Mouse (Mus musculus) MEL (cell line): ENCODE measurements at regions not wholly inside any gene's neighbourhood (a gene's known extent, or its start where the extent isn't known, plus 50 kb on each side); places are given as distances from the start of the nearest gene placed in this dataset.

Source experiments
- DNase-seq: peaks from one replicate; pipeline ENCODE4 v3.0.0; 2011; ENCODE audit warnings: low read depth, low spot score
- H3K27ac ChIP-seq: 2 replicates; pipeline ENCODE4 v1.5.1; 2012; ENCODE audit warnings: low read depth, mild to moderate bottlenecking, control low read depth, low read length, moderate library complexity; ENCODE audit not compliant: control insufficient read depth
- H3K27me3 ChIP-seq, 2 experiments: fragments of 150-350 bp in 1 of 2; sonication (generic) in 1 of 2; 2 replicates each; pipeline ENCODE4 v1.6.1; 2012; ENCODE audit warnings: low read length in 2 of 2, mild to moderate bottlenecking in 2 of 2, improper control_type of control experiment in 1 of 2, moderate library complexity in 1 of 2; ENCODE audit not compliant: insufficient read depth in 2 of 2, control insufficient read depth in 1 of 2
- H3K36me3 ChIP-seq, 2 experiments: 2 replicates each; pipeline ENCODE4 v1.6.1; 2012 to 2014; ENCODE audit warnings: low read length in 2 of 2, improper control_type of control experiment in 1 of 2, inconsistent platforms in 1 of 2, mild to moderate bottlenecking in 1 of 2; ENCODE audit not compliant: insufficient read depth in 2 of 2, control insufficient read depth in 1 of 2
- H3K4me1 ChIP-seq, 2 experiments: fragments of 150-350 bp in 1 of 2; sonication (generic) in 1 of 2; 2 replicates each; pipeline ENCODE4 v1.6.1; 2012; ENCODE audit warnings: low read length in 2 of 2, improper control_type of control experiment in 1 of 2, mild to moderate bottlenecking in 1 of 2; ENCODE audit not compliant: insufficient read depth in 2 of 2, control insufficient read depth in 1 of 2
- H3K4me3 ChIP-seq, 2 experiments: fragments of 150-350 bp in 1 of 2; sonication (generic) in 1 of 2; 2 replicates each; pipeline ENCODE4 v1.5.1; 2012; ENCODE audit warnings: low read depth in 2 of 2, low read length in 2 of 2, mild to moderate bottlenecking in 2 of 2, moderate library complexity in 2 of 2, control low read depth in 1 of 2, improper control_type of control experiment in 1 of 2; ENCODE audit not compliant: control insufficient read depth in 1 of 2, insufficient read depth in 1 of 2
- H3K79me2 ChIP-seq: 2 replicates; pipeline ENCODE4 v1.6.1; 2012; ENCODE audit warnings: mild to moderate bottlenecking, low read length, moderate library complexity; ENCODE audit not compliant: control insufficient read depth, poor library complexity, insufficient read depth
- H3K9ac ChIP-seq: 2 replicates; pipeline ENCODE4 v1.6.1; 2012; ENCODE audit warnings: low read depth, mild to moderate bottlenecking, control low read depth, low read length, moderate library complexity; ENCODE audit not compliant: control insufficient read depth, poor library complexity, severe bottlenecking
- H3K9me3 ChIP-seq: fragments of 150-350 bp; sonication (generic); replicated peaks from 2 replicates; pipeline ENCODE4 v1.6.1; 2012; ENCODE audit warnings: mild to moderate bottlenecking, low read length, improper control_type of control experiment, moderate library complexity; ENCODE audit not compliant: insufficient read depth
- BHLHE40 ChIP-seq: IDR thresholded peaks from 2 replicates; pipeline ENCODE4 v1.6.1; 2012; ENCODE audit warnings: low read depth, mild to moderate bottlenecking, inconsistent platforms, low read length, improper control_type of control experiment, borderline replicate concordance
- E2F4 ChIP-seq: IDR thresholded peaks from 2 replicates; pipeline ENCODE4 v1.6.1; 2011; ENCODE audit warnings: low read depth, low read length, improper control_type of control experiment, borderline replicate concordance
- GABPA ChIP-seq: IDR thresholded peaks from 2 replicates; pipeline ENCODE4 v1.6.1; 2012; ENCODE audit warnings: low read depth, mild to moderate bottlenecking, inconsistent platforms, low read length, improper control_type of control experiment, moderate library complexity
- GATA1 ChIP-seq: IDR thresholded peaks from 2 replicates; pipeline ENCODE4 v1.6.1; 2011; ENCODE audit warnings: low read depth, low read length, improper control_type of control experiment
- JUND ChIP-seq: IDR thresholded peaks from 2 replicates; pipeline ENCODE4 v1.6.1; 2011; ENCODE audit warnings: low read depth, mild to moderate bottlenecking, improper control_type of control experiment, low read length
- KAT2A ChIP-seq: conservative IDR thresholded peaks from 2 replicates; pipeline ENCODE4 v1.6.1; 2012; ENCODE audit warnings: low read depth, low read length, improper control_type of control experiment, inconsistent platforms
- MAZ ChIP-seq: IDR thresholded peaks from 2 replicates; pipeline ENCODE4 v1.6.1; 2012; ENCODE audit warnings: low read depth, mild to moderate bottlenecking, inconsistent platforms, low read length, improper control_type of control experiment
- MXI1 ChIP-seq: IDR thresholded peaks from 2 replicates; pipeline ENCODE4 v1.6.1; 2011; ENCODE audit warnings: mild to moderate bottlenecking, low read depth, low read length, improper control_type of control experiment
- MYB ChIP-seq: IDR thresholded peaks from 2 replicates; pipeline ENCODE4 v1.6.1; 2011; ENCODE audit warnings: mild to moderate bottlenecking, low read depth, low read length, improper control_type of control experiment
- NRF1 ChIP-seq: IDR thresholded peaks from 2 replicates; pipeline ENCODE4 v1.6.1; 2014; ENCODE audit warnings: low read depth, mild to moderate bottlenecking, inconsistent platforms, low read length, improper control_type of control experiment, moderate library complexity; ENCODE audit not compliant: poor library complexity, insufficient read depth, severe bottlenecking
- POLR2A ChIP-seq, 2 experiments: IDR thresholded peaks; 2 replicates each; pipeline ENCODE4 v1.6.1; 2011 to 2012; ENCODE audit warnings: low read length in 2 of 2, mild to moderate bottlenecking in 2 of 2, control low read depth in 1 of 2, improper control_type of control experiment in 1 of 2, low read depth in 1 of 2, moderate library complexity in 1 of 2; ENCODE audit not compliant: control insufficient read depth in 1 of 2, insufficient read depth in 1 of 2, poor library complexity in 1 of 2
- POLR2AphosphoS2 ChIP-seq: IDR thresholded peaks from 2 replicates; pipeline ENCODE4 v1.6.1; 2011; ENCODE audit warnings: low read length, improper control_type of control experiment
- TAL1 ChIP-seq: IDR thresholded peaks from 2 replicates; pipeline ENCODE4 v1.6.1; 2012; ENCODE audit warnings: mild to moderate bottlenecking, inconsistent platforms, low read length, moderate library complexity, mixed read lengths
- TCF12 ChIP-seq: IDR thresholded peaks from 2 replicates; pipeline ENCODE4 v1.6.1; 2014; ENCODE audit warnings: low read depth, mild to moderate bottlenecking, inconsistent platforms, low read length, improper control_type of control experiment, moderate library complexity
- UBTF ChIP-seq: IDR thresholded peaks from 2 replicates; pipeline ENCODE4 v1.6.1; 2012; ENCODE audit warnings: low read depth, mild to moderate bottlenecking, inconsistent platforms, low read length, improper control_type of control experiment, moderate library complexity, borderline replicate concordance; ENCODE audit not compliant: insufficient read depth
- USF1 ChIP-seq: IDR thresholded peaks from 2 replicates; pipeline ENCODE4 v1.6.1; 2014; ENCODE audit warnings: low read depth, mild to moderate bottlenecking, inconsistent platforms, low read length, improper control_type of control experiment, moderate library complexity
- USF2 ChIP-seq, 2 experiments: IDR thresholded peaks; 2 replicates each; pipeline ENCODE4 v1.6.1; 2011 to 2012; ENCODE audit warnings: improper control_type of control experiment in 2 of 2, low read length in 2 of 2, borderline replicate concordance in 1 of 2, inconsistent platforms in 1 of 2, low read depth in 1 of 2, mild to moderate bottlenecking in 1 of 2; ENCODE audit not compliant: insufficient read depth in 1 of 2
- ZC3H11A ChIP-seq: IDR thresholded peaks from 2 replicates; pipeline ENCODE4 v1.6.1; 2012; ENCODE audit warnings: low read depth, mild to moderate bottlenecking, inconsistent platforms, low read length, improper control_type of control experiment
- ZKSCAN1 ChIP-seq: IDR thresholded peaks from 2 replicates; pipeline ENCODE4 v1.6.1; 2012; ENCODE audit warnings: low read depth, mild to moderate bottlenecking, inconsistent platforms, low read length, improper control_type of control experiment, moderate library complexity
- ZMIZ1 ChIP-seq: IDR thresholded peaks from 2 replicates; pipeline ENCODE4 v1.6.1; 2012; ENCODE audit warnings: low read depth, mild to moderate bottlenecking, inconsistent platforms, low read length, improper control_type of control experiment, moderate library complexity
- ZNF384 ChIP-seq: IDR thresholded peaks from 2 replicates; pipeline ENCODE4 v1.6.1; 2012; ENCODE audit warnings: low read depth, mild to moderate bottlenecking, inconsistent platforms, low read length, improper control_type of control experiment

- H3K4me3 ChIP-seq = no peak overlapping the region
- TF ChIP-seq MXI1 (no peak), KAT2A (no peak), USF2 (IDR thresholded peaks at IDR 0.05; ENCODE audit: borderline replicate concordance in 1 of 2, insufficient read depth in 1 of 2, low read depth in 1 of 2, low read length in 2 of 2) (no peak), MAZ (no peak), ZKSCAN1 (no peak), TAL1 (no peak), E2F4 (no peak)
- no peaks in the 10 kb centered on the region for H3K79me2 ChIP-seq
- H3K4me1 ChIP-seq = no peaks in the 10 kb centered on the region
- H3K36me3 ChIP-seq = no peaks in the 10 kb centered on the region
- no peak for DNase-seq
- H3K9me3 ChIP-seq = no peaks in the 10 kb centered on the region
- peaks cover 0 to 1% of the 10 kb centered on the region in 2 experiments; a peak in 2 of 4 replicates for H3K27me3 ChIP-seq
- no peak overlapping the region for H3K9ac ChIP-seq
- H3K27ac ChIP-seq = no peak overlapping the region
Measured at GRCm38 (mm10) chr6:95202291-95202790, 85.3 kb downstream of the Kbtbd8 start.

- H3K9ac ChIP-seq = no peak overlapping the region
- no peak overlapping the region for H3K4me3 ChIP-seq
- DNase-seq = no peak
- no peak overlapping the region for H3K27ac ChIP-seq
- no peaks in the 10 kb centered on the region for H3K9me3 ChIP-seq
- peaks cover 0 to 1% of the 10 kb centered on the region in 2 experiments; a peak in 2 of 4 replicates for H3K27me3 ChIP-seq
- H3K36me3 ChIP-seq = no peaks in the 10 kb centered on the region
- H3K4me1 ChIP-seq = no peaks in the 10 kb centered on the region
- no peaks in the 10 kb centered on the region for H3K79me2 ChIP-seq
- TF ChIP-seq MAZ = no peak
- no peak for TF ChIP-seq ZKSCAN1
- TF ChIP-seq TAL1 = no peak
- no peak for TF ChIP-seq JUND
- no peak for TF ChIP-seq ZMIZ1
- TF ChIP-seq USF1 = no peak
- TF ChIP-seq TCF12 = no peak
- TF ChIP-seq POLR2A (IDR thresholded peaks at IDR 0.05; ENCODE audit: control insufficient read depth in 1 of 2, insufficient read depth in 1 of 2, low read depth in 1 of 2, low read length in 2 of 2, poor library complexity in 1 of 2) = no peak
- TF ChIP-seq GATA1 = no peak
- TF ChIP-seq GABPA = no peak
- no peak for TF ChIP-seq ZC3H11A
Measured at GRCm38 (mm10) chr6:95202978-95203377, 85.9 kb downstream of the Kbtbd8 start.

- Histone ChIP-seq H3K27ac (no peak overlapping the region), H3K4me1 (no peaks in the 10 kb centered on the region), H3K9ac (no peak overlapping the region), H3K27me3 (peaks cover 0 to 1% of the 10 kb centered on the region in 2 experiments; a peak in 2 of 4 replicates), H3K9me3 (no peaks in the 10 kb centered on the region), H3K4me3 (no peak overlapping the region), H3K79me2 (no peaks in the 10 kb centered on the region), H3K36me3 (no peaks in the 10 kb centered on the region)
- TF ChIP-seq KAT2A (no peak), TCF12 (no peak), BHLHE40 (no peak), MYB (no peak), MAZ (no peak), USF1 (no peak), ZNF384 (no peak), POLR2AphosphoS2 (no peak), GABPA (no peak), USF2 (IDR thresholded peaks at IDR 0.05; ENCODE audit: borderline replicate concordance in 1 of 2, insufficient read depth in 1 of 2, low read depth in 1 of 2, low read length in 2 of 2) (no peak), JUND (no peak), UBTF (no peak), NRF1 (no peak)
- no peak for DNase-seq
Measured at GRCm38 (mm10) chr6:95204231-95204630, 87.2 kb downstream of the Kbtbd8 start.
